Comparison of ENCODE assay signal across 9 mouse cellular contexts in genomic region chr5:125172831-125173615, GRCm38 (mm10). TPM values are rescaled to one million over a fixed set of nuclear protein-coding genes. Genes with fewer than 3 reads are reported as not detected.
DNase-seq lines count a peak whose midpoint lies in the region; ATAC-seq and TF ChIP-seq lines count a peak whose summit lies in the region.
"Had no signal": no experiment of that assay in that cellular context is flagged by ENCODE, and none has a peak within 500 bp of the region (broad histone marks: within the 10 kb centered on the region; RNA-seq: fewer than 3 reads in every experiment).

No protein-coding gene starts in this region.

- no peaks in the 10 kb centered on the region for H3K36me3 ChIP-seq in embryonic facial prominence, embryonic 15.5 days
- H3K36me3 ChIP-seq in hindbrain, embryonic 16.5 days (ENCODE audit: control insufficient read depth, insufficient read depth, low read length): no peaks in the 10 kb centered on the region
- H3K36me3 ChIP-seq in neural tube, embryonic 15.5 days: no peaks in the 10 kb centered on the region

- H3K4me3 ChIP-seq in layer of hippocampus, adult 2 months: no peak overlapping the region
- no peak overlapping the region for H3K4me3 ChIP-seq in embryonic facial prominence, embryonic 15.5 days (replicated peaks)
- H3K4me3 ChIP-seq in hindbrain, embryonic 16.5 days (ENCODE audit: low read length): no peak overlapping the region
- no peak overlapping the region for H3K4me3 ChIP-seq in neural tube, embryonic 15.5 days (replicated peaks)

- H3K9me3 ChIP-seq in embryonic facial prominence, embryonic 15.5 days (replicated peaks): no peaks in the 10 kb centered on the region
- H3K9me3 ChIP-seq in hindbrain, embryonic 16.5 days (ENCODE audit: control insufficient read depth, low read length): no peaks in the 10 kb centered on the region
- H3K9me3 ChIP-seq in neural tube, embryonic 15.5 days (replicated peaks): no peaks in the 10 kb centered on the region

- H3K4me2 ChIP-seq in embryonic facial prominence, embryonic 15.5 days (replicated peaks): no peak overlapping the region
- H3K4me2 ChIP-seq in hindbrain, embryonic 16.5 days (ENCODE audit: low read length): peak overlapping the region; percentile 14; the same call in 1 of the 2 replicates
- H3K4me2 ChIP-seq in neural tube, embryonic 15.5 days: peak overlapping the region; percentile 26; the same call in 1 of the 2 replicates
- H3K4me2 ChIP-seq: heart, embryonic 11.5 days had no signal

- no peak overlapping the region for H3K9ac ChIP-seq in embryonic facial prominence, embryonic 15.5 days
- H3K9ac ChIP-seq in hindbrain, embryonic 16.5 days (ENCODE audit: low read depth, low read length): 0 out of 2 replicates have a peak overlapping the region, but pooled peaks have one; percentile 10
- H3K9ac ChIP-seq in neural tube, embryonic 15.5 days (replicated peaks): no peak overlapping the region

- 47% methylated on average over 12 of the region's 12 CpGs for WGBS in embryonic facial prominence, embryonic 15.5 days
- WGBS in hindbrain, embryonic 16.5 days: 42% methylated on average over 12 of the region's 12 CpGs
- 28% methylated on average over 12 of the region's 12 CpGs for WGBS in neural tube, embryonic 15.5 days

- peak overlapping the region; percentile 69 for H3K27ac ChIP-seq in layer of hippocampus, adult 2 months
- H3K27ac ChIP-seq in embryonic facial prominence, embryonic 15.5 days (replicated peaks): peak overlapping the region; percentile 30; the same call in 1 of the 2 replicates
- H3K27ac ChIP-seq in hindbrain, embryonic 16.5 days (ENCODE audit: low read depth, low read length): peak overlapping the region; percentile 65
- peak overlapping the region; percentile 73 for H3K27ac ChIP-seq in neural tube, embryonic 15.5 days (replicated peaks)

- H3K27me3 ChIP-seq in embryonic facial prominence, embryonic 15.5 days: no peaks in the 10 kb centered on the region
- H3K27me3 ChIP-seq in hindbrain, embryonic 16.5 days (replicated peaks; ENCODE audit: control insufficient read depth, insufficient read depth, low read length): no peaks in the 10 kb centered on the region
- no peaks in the 10 kb centered on the region for H3K27me3 ChIP-seq in neural tube, embryonic 15.5 days (replicated peaks)

- intact Hi-C loops in left cerebral cortex, postnatal 36 days (cut with DNase I): no loop called here

- ATAC-seq in embryonic facial prominence, embryonic 15.5 days (ENCODE audit: insufficient number of reproducible peaks, low FRiP score, low TSS enrichment, low read depth): no peak
- ATAC-seq in hindbrain, embryonic 16.5 days: peak; percentile 14; the same call in 1 of the 2 replicates
- no peak for ATAC-seq in neural tube, embryonic 15.5 days (ENCODE audit: low FRiP score)
- ATAC-seq in inflammation-experienced regulatory T-cells, adult 6 months: no peak

- no peak for DNase-seq in layer of hippocampus, adult 2 months (ENCODE audit: low spot score in 2 of 2)
- no peak for DNase-seq in layer of hippocampus, adult 11-12 months (ENCODE audit: low spot score)
- DNase-seq in left cerebral cortex, postnatal 36 days (ENCODE audit: low spot score in 2 of 2): no peak
- DNase-seq in natural killer cell, adult 2 months (ENCODE audit: low spot score in 2 of 2): no peak

- peaks cover 92% of the 10 kb centered on the region for H3K4me1 ChIP-seq in embryonic facial prominence, embryonic 15.5 days
- H3K4me1 ChIP-seq in hindbrain, embryonic 16.5 days (ENCODE audit: control insufficient read depth, insufficient read depth, low read depth, low read length): peaks cover 78% of the 10 kb centered on the region
- peaks cover 93% of the 10 kb centered on the region for H3K4me1 ChIP-seq in neural tube, embryonic 15.5 days

- TF ChIP-seq CTCF in layer of hippocampus, adult 2 months (conservative IDR thresholded peaks at IDR 0.05): no peak

RNA-seq across cellular contexts. Expression of gene Ncor2, which starts 6.0 kb away (rescaled TPM):
- 100 to 1,000 TPM; 285 to 307 TPM for total RNA-seq in layer of hippocampus, adult 2 months (2021)
- polyA plus RNA-seq in embryonic facial prominence, embryonic 15.5 days (2015; fragmentation: Nextera tagmentation; extraction: Ambion mirVana): 39.3 and 41.8 TPM in 2 replicates
- polyA plus RNA-seq in hindbrain, embryonic 16.5 days (2015; fragmentation: Nextera tagmentation; extraction: Ambion mirVana): 23.3 and 26.2 TPM in 2 replicates
- 24.2 and 28.5 TPM in 2 replicates for polyA plus RNA-seq in neural tube, embryonic 15.5 days (2015; fragmentation: Nextera tagmentation; extraction: Ambion mirVana)
- 100 to 1,000 TPM; 167 to 240 TPM for total RNA-seq in left cerebral cortex, postnatal 36 days (2021)
- polyA plus RNA-seq in inflammation-experienced regulatory T-cells, adult 6 months (2017; shearing (Covaris generic)): 1 to 10 TPM; 3.9 to 6.7 (median 4.7) TPM
